Mouse (Mus musculus): ENCODE results near the gene Xpo6. TPM values are rescaled to one million over a fixed set of nuclear protein-coding genes. Genes with fewer than 3 reads are reported as not detected.
A peak's percentile ranks its signal among the peaks of the same experiment; 100 is the strongest.

Gene Xpo6
- 10 to 100 TPM; 90.6 to 96.2 TPM for total RNA-seq (2021)

DNA sequence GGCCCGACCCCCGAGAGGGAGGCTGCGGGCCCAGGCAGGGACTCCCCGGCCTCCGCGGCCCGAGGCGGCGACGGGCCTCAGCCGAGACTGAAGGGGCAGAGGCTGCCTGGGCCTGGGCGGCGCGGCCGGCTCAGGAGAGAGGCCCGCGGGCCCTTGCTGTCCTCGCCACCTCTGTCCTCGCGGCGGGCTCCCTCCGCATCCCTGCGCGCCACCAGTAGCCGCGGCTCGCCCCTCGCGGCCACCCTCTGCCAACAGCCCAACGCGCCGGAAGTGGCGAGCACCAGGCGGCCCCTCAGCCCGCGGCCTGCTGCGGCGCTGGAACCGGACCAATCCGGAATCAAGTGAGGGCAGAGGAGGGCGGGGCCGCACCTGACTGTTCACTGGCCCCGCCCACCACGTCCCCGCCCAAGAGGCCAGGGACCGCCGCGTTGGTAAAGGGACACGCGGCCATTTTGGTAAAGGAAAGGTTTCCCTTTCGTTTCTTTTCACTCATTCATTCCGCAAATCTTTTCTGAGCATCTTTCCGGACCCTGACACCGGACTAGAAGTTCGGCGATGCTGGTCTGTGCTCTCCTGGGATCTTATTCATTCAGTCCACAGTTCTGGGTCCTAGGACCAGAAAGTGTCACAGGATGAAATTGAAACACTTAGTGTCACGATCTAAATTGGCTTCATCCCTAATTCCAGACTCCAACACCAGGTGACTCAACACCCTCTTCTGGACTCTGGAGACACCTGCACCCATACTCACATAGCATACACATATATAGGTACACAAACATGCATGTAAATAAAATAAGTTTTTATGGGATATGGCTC is at the start of gene Xpo6:
Gene Xpo6, minus strand, starts transcription at position 324 of the 819 bp plus-strand sequence.
- DNase-seq (ENCODE audit: extremely low spot score in 1 of 2, low spot score in 1 of 2): peak; percentile 91 to 92

DNA sequence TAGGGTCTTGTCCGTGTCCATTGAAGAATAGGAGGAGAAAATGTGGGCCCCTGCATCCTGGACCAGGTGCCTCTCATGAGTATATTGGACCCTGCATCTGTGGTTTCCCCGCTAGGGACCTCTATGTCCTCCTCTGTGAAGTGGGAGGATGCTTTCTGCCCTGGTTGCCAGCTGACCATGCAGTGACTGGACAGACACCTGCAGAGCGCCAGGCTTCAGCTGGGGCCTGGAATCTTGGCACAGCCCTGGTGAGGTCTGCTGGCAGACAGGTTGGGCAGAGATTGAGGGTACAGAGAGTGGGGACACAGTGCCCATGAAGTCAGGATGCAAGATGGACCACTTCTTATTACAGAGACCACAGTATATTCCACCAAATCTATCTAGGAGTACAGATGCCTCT is 49.7 kb upstream of the Xpo6 start:
- no peak for DNase-seq (ENCODE audit: extremely low spot score in 1 of 2, low spot score in 1 of 2)

GRCm38 (mm10) chr7:126249146-126249545 is 48.8 kb upstream of the Xpo6 start:
- no peak for DNase-seq (ENCODE audit: extremely low spot score in 1 of 2, low spot score in 1 of 2)

DNA sequence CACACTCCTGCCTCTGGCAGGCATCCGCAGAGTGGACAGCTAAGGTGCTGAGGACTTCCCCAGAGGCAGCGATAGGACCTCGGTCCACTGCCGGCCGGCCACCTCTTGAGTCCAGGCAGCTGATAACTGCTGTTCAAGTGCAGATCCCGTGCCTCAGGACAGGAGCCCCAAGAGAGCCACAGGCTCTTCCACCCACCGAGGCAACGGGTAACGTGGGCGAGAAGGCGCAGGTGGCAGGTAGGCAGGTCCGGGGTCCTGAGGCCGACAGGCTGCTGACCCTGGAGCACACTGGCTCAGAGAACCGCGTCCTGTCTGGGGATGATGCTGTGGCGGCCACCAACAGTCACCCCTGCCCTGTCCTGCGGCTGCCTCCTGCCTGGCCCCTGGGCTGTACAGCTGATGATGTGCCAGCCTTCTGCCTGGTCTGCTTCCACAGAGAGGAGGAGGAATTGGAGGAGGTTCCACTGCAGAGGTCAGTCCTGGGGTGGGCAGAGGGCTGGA is 48.4 kb upstream of the Xpo6 start:
- no peak for DNase-seq (ENCODE audit: extremely low spot score in 1 of 2, low spot score in 1 of 2)

- no peak for DNase-seq (ENCODE audit: extremely low spot score in 1 of 2, low spot score in 1 of 2)
Observed at GRCm38 (mm10) chr7:126248088-126248487, 47.8 kb upstream of the Xpo6 start.

DNA sequence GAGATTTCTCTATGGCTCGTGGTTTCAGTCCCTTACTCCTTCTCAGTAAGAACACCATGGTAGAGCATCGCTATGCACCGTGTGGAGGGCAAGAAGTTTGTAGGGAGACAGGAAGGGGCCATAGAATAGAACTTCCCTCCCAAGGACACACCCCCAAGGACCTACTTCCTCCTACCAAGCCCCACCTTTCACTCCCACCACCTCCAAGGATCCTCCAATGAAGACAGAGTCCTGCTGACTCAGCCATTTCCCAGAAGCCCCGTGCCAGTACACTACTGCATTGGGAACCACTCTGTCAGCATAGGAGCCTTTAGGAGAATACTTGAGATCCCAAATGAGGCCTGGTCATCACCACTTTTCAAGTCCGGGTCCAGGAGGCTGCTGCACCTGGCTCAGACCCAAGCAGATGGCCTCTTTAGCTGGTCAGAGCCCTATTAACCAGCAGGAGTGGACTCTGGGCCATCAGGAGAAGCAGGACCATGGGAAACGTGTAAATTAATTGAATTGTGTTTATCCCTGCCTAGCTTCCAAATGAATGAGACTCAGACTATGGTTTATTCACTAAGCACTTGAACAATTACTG is 44.0 kb upstream of the Xpo6 start:
- no peak for DNase-seq (ENCODE audit: extremely low spot score in 1 of 2, low spot score in 1 of 2)

DNA sequence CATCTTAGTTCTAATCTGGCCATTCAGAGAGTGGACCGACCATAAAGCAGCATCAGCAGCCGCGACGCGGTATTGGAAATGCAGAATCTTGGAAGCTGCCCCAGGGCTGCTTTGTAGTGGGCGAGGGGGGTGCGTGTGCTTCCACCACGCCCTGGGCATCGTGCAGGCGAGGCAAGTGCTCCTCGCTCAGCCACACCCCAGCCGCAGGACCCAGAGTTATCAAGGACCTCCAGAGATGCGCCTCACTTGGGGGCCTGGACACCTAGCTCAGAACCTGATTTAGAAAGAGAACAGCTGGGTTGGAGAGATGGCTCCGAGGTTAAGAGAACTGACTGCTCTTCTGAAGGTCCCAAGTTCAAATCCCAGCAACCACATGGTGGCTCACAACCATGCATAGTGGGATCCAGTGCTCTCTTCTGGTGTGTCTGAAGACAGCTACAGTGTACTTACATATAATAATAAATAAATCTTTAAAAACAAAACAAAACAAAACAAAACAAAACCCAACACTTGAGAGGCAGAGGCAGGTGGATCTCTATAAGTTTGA is 40.6 kb upstream of the Xpo6 start:
- no peak for DNase-seq (ENCODE audit: extremely low spot score in 1 of 2, low spot score in 1 of 2)

- no peak for DNase-seq (ENCODE audit: extremely low spot score in 1 of 2, low spot score in 1 of 2)
Observed at GRCm38 (mm10) chr7:126236794-126237192, 36.5 kb upstream of the Xpo6 start.

DNA sequence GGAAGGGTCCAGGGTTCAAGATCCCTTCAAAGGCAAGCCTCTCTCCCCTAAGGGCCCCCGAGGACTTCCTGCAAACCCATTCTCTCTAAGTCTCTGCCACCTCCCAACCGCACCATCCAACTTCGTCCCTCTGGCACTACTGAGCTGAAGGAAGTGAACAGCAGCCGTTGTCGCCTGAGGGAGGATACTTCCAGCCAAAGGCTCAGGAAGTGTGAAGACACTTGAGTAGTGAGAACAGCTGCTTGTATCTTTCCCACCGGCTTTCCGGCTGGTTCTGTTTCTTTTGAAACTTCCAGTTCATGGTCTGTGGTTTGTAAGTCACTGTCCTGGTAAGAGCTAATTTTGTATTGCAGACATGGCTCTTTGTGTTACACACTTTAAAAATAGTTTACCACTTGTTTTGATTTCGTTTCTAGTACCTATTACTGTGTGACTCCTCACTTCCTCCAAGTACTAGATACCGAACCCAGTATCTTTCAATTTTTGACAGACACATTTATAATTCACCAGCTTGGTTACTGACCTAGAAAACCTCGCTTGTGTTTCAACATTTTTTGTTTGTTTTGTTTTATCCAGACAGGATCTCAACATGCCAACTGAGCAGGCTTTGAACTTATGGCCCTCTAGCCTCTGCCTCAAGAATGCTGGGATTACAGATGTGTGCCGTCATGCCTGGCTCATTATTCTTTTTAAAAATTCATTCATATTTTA is 35.9 kb upstream of the Xpo6 start:
- DNase-seq (ENCODE audit: extremely low spot score in 1 of 2, low spot score in 1 of 2): no peak

DNA sequence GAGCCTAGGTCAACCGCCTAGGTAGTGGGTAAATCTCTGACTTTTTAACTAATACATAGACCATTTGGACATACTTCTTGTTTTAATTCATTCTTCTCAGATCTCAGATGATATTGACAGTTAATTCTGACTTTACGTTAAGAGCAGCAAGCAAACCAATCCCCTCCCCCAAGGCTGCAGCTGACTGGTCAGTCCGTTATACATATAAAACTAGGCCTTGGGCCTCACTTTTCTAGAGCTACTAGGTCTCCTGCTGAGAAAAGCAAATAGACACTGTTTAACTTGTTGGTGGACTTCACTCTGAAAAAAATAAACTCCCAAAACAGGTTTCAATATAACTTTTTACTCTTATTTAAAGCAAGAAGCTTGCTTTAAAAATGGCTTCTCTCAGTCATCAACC is 34.3 kb upstream of the Xpo6 start:
- no peak for DNase-seq (ENCODE audit: extremely low spot score in 1 of 2, low spot score in 1 of 2)

DNA sequence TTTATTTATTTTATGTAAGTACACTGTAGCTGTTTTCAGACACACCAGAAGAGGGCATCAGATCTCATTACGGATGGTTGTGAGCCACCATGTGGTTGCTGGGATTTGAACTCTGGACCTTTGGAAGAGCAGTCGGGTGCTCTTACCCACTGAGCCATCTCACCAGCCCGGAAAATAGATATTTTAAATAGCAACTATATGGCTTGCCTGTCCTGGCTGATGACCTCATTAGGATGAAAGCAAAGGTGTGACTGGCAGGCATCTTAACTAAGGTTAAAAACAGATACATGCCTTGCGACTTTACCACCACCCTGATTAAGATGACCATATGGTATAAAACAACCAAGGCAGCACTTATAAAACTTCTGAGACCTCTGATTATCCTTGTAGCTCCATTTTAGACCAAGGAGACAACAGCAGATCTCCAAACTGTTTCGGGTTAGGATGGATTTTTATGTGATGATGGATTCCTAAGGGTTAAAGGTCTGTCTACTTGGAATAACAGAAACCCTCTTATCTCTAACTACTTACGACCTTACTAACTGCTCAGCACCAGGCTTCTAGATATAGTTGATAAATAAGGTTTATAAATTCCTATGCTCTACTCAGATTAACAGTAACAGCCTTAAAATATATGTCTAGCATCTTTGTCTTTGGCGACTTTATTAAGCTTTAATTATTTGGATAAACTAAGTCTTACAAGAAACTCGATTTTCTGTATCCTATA is 32.2 kb upstream of the Xpo6 start:
- no peak for DNase-seq (ENCODE audit: extremely low spot score in 1 of 2, low spot score in 1 of 2)

DNA sequence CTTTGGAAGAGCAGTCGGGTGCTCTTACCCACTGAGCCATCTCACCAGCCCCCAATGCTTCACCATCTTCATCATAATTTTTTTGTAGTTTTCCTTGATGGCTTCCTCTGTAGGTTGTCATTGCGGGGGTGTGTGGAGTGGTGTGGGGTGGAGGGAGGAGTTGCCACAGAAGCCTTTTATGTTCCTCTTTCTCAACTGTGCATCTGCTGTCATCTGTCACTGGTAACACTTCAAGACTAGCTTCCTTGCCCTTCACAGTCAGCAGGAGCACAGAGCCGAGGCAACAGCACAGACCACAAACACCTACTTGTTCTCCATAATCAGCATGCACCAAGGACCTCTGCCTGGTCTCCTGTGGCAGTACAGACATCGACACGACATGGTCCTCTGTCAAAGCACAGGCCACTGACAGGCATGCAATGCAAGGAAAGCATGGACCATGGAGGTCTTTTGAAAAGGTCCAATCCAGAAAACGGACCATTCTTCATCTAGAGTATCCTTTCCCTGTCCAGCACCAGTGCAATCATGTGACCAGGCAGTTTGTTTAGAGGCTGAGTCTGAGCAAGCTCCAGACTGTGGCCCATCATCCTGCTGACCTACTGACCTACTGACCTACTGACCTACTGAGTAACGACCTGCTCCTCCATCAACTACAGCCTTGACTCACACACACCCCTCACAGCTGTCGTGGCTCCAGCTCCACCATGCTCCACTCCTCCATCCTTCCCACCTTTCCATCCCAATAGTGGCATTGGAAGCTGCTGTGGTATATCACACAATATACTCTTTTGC is 30.3 kb upstream of the Xpo6 start:
- DNase-seq (ENCODE audit: extremely low spot score in 1 of 2, low spot score in 1 of 2): no peak

GRCm38 (mm10) chr7:126226136-126226535 is 25.8 kb upstream of the Xpo6 start:
- DNase-seq (ENCODE audit: extremely low spot score in 1 of 2, low spot score in 1 of 2): no peak

- DNase-seq (ENCODE audit: extremely low spot score in 1 of 2, low spot score in 1 of 2): no peak
Observed at GRCm38 (mm10) chr7:126222753-126223152, 22.5 kb upstream of the Xpo6 start.

- no peak for DNase-seq (ENCODE audit: extremely low spot score in 1 of 2, low spot score in 1 of 2)
Observed at GRCm38 (mm10) chr7:126220611-126221010, 20.3 kb upstream of the Xpo6 start.

GRCm38 (mm10) chr7:126218311-126218710 is 18.0 kb upstream of the Xpo6 start:
- DNase-seq (ENCODE audit: extremely low spot score in 1 of 2, low spot score in 1 of 2): no peak

DNA sequence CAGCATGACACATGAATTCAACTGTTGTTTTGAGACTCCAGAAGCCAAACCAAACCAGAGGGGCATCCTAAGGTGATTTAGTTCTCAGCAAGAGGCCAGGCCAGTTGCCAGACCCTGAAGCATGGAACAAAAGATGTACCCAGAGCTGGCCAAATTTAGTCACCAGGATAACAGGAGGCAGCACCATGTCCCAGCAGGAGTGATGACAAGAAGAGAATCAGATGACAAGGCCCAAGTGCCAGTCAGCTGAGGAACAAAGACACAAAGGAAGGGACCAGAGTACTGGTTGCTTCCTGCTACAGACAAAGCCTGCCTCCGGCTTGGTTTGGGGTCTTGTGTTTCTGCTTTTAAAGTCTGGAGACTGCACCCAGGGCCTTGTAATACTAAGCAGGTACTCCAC is 16.6 kb upstream of the Xpo6 start:
- no peak for DNase-seq (ENCODE audit: extremely low spot score in 1 of 2, low spot score in 1 of 2)

- no peak for DNase-seq (ENCODE audit: extremely low spot score in 1 of 2, low spot score in 1 of 2)
Observed at GRCm38 (mm10) chr7:126210856-126211255, 10.6 kb upstream of the Xpo6 start.

GRCm38 (mm10) chr7:126200997-126201345 is 670 bp upstream of the Xpo6 start:
- no peak for DNase-seq (ENCODE audit: extremely low spot score in 1 of 2, low spot score in 1 of 2)

DNA sequence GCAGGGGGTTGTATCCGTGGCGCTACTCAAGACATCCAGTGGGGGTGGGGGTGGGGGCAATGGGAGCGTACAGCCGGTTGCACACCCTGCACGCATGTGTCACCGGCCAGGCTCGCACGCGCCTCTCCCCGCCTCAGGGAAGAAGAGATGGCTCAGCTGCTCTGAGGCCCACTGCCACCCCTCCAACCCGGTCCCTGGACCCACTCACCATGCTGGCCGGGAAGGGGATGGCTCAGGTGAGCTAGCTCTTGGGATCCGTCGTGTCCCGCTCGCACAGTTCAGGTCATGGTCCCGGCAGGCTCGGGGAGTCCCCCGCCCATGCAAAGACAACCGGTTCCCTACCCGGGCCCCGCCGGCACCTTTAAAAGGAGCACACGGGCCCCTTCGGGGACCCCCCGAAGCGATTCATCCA is 604 bp downstream of the Xpo6 start:
- peak; percentile 16 to 35 for DNase-seq (ENCODE audit: extremely low spot score in 1 of 2, low spot score in 1 of 2)

Measured in layer of hippocampus, postnatal 25 days (tissue).